Mouse (Mus musculus) frontal cortex, postnatal 25 days (tissue): ENCODE results near the gene Lnx1.

Experiments
- DNase-seq, 2 experiments: peaks; one replicate each; pipeline ENCODE4 v3.0.0; 2022; ENCODE audit warnings: low spot score in 2 of 2

Gene Lnx1

GRCm38 (mm10) chr5:74603306-74603705 is 99.4 kb downstream of the Lnx1 start:
- DNase-seq = no peak

- no peak for DNase-seq
Observed at GRCm38 (mm10) chr5:74602371-74602770, 100.3 kb downstream of the Lnx1 start.

- no peak for DNase-seq
Observed at GRCm38 (mm10) chr5:74601965-74602364, 100.7 kb downstream of the Lnx1 start.

GRCm38 (mm10) chr5:74601171-74601570 is 101.5 kb downstream of the Lnx1 start:
- no peak for DNase-seq

- no peak for DNase-seq
Observed at GRCm38 (mm10) chr5:74600010-74600409, 102.7 kb downstream of the Lnx1 start.

- DNase-seq = no peak
Observed at GRCm38 (mm10) chr5:74593147-74593546, 109.6 kb downstream of the Lnx1 start.

GRCm38 (mm10) chr5:74591413-74591812 is 111.3 kb downstream of the Lnx1 start:
- DNase-seq = no peak

GRCm38 (mm10) chr5:74589133-74589532 is 113.6 kb downstream of the Lnx1 start:
- no peak for DNase-seq

- DNase-seq = no peak
Observed at GRCm38 (mm10) chr5:74571767-74572166, 130.9 kb downstream of the Lnx1 start.

- DNase-seq = no peak
Observed at GRCm38 (mm10) chr5:74561151-74561550, 141.6 kb downstream of the Lnx1 start.

GRCm38 (mm10) chr5:74549566-74549965 is 153.1 kb downstream of the Lnx1 start:
- DNase-seq = no peak

GRCm38 (mm10) chr5:74545606-74546005 is 157.1 kb downstream of the Lnx1 start:
- no peak for DNase-seq
